Mouse (Mus musculus): Measurements from ENCODE around the gene Mgrn1. TPM values are rescaled to one million over a fixed set of nuclear protein-coding genes. Genes with fewer than 3 reads are reported as not detected.

Mgrn1 gene
- total and polyA plus RNA-seq, 2 experiments from 2014 or later = 117 to 221 TPM

GRCm38 (mm10) chr16:4880136-4880825 is 5.8 kb upstream of the Mgrn1 start, which contains the start of gene Ubald1:
Gene Ubald1 (minus strand): TSS chr16:4880315.
- H3K27me3 ChIP-seq (ENCODE audit: insufficient read depth, low read length) = no peaks in the 10 kb centered on the region
- under 1% methylated on average over 48 of the region's 48 CpGs for WGBS

GRCm38 (mm10) chr16:4881400-4882351 is 4.4 kb upstream of the Mgrn1 start:
- ATAC-seq (ENCODE audit: low FRiP score) (no peak), DNase-seq (ENCODE audit: low spot score) (no peak)
- peak overlapping the region; percentile 82 for H3K4me2 ChIP-seq (ENCODE audit: low read depth, low read length, poor library complexity, severe bottlenecking)
- peak overlapping the region; percentile 98 for H3K27ac ChIP-seq (ENCODE audit: low read depth, low read length)
- peak overlapping the region; percentile 55 for H3K4me3 ChIP-seq (ENCODE audit: low read depth, low read length)
- WGBS = 72% methylated on average over 10 of the region's 10 CpGs
- H3K4me1 ChIP-seq (ENCODE audit: insufficient read depth, low read length) = peaks cover 20% of the 10 kb centered on the region
- no peaks in the 10 kb centered on the region for H3K27me3 ChIP-seq (ENCODE audit: insufficient read depth, low read length)
- H3K9me3 ChIP-seq (ENCODE audit: low read length) = no peaks in the 10 kb centered on the region
- no peaks in the 10 kb centered on the region for H3K36me3 ChIP-seq (ENCODE audit: insufficient read depth, low read length)
- H3K9ac ChIP-seq (replicated peaks; ENCODE audit: low read length, poor library complexity, severe bottlenecking) = peak overlapping the region; percentile 93
- no peak for TF ChIP-seq CTCF (IDR thresholded peaks at IDR 0.05)

More at GRCm38 (mm10) chr16:4880136-4880825, 5.8 kb upstream of the Mgrn1 start, which contains the start of gene Ubald1:
- Histone ChIP-seq H3K9me3 (ENCODE audit: low read length) (no peaks in the 10 kb centered on the region), H3K4me1 (ENCODE audit: insufficient read depth, low read length) (peaks cover 20% of the 10 kb centered on the region), H3K4me3 (ENCODE audit: low read depth, low read length) (peak within 1 kb of the TSS; percentile 78), H3K27ac (ENCODE audit: low read depth, low read length) (peak within 1 kb of the TSS; percentile 98), H3K36me3 (ENCODE audit: insufficient read depth, low read length) (peaks cover 3% of the 10 kb centered on the region; the same call in 1 of the 2 replicates), H3K9ac (replicated peaks; ENCODE audit: low read length, poor library complexity, severe bottlenecking) (peak within 1 kb of the TSS; percentile 93), H3K4me2 (ENCODE audit: low read depth, low read length, poor library complexity, severe bottlenecking) (peak within 1 kb of the TSS; percentile 82)
- TF ChIP-seq CTCF (IDR thresholded peaks at IDR 0.05) = no peak
- ATAC-seq (ENCODE audit: low FRiP score) = peak; percentile 90
- peak; percentile 100 for DNase-seq (ENCODE audit: low spot score)

GRCm38 (mm10) chr16:4884930-4885329 is 1.1 kb upstream of the Mgrn1 start:
- no peak for TF ChIP-seq CTCF (IDR thresholded peaks at IDR 0.05)
- H3K4me1 ChIP-seq (ENCODE audit: insufficient read depth, low read length) = peaks cover 19% of the 10 kb centered on the region; the same call in 1 of the 2 replicates
- whole genome bisulfite sequencing = 92% methylated on average over 10 of the region's 10 CpGs
- no peak overlapping the region for H3K9ac ChIP-seq (replicated peaks; ENCODE audit: low read length, poor library complexity, severe bottlenecking)
- H3K27me3 ChIP-seq (ENCODE audit: insufficient read depth, low read length) = no peaks in the 10 kb centered on the region
- H3K27ac ChIP-seq (ENCODE audit: low read depth, low read length) = peak overlapping the region; percentile 92
- no peak for DNase-seq (ENCODE audit: low spot score)
- no peak for ATAC-seq (ENCODE audit: low FRiP score)
- no peak overlapping the region for H3K4me3 ChIP-seq (ENCODE audit: low read depth, low read length)
- H3K9me3 ChIP-seq (ENCODE audit: low read length) = no peaks in the 10 kb centered on the region
- no peaks in the 10 kb centered on the region for H3K36me3 ChIP-seq (ENCODE audit: insufficient read depth, low read length)
- H3K4me2 ChIP-seq (ENCODE audit: low read depth, low read length, poor library complexity, severe bottlenecking) = no peak overlapping the region

- TF ChIP-seq CTCF (IDR thresholded peaks at IDR 0.05) = no peak
- Histone ChIP-seq H3K4me1 (ENCODE audit: insufficient read depth, low read length) (peaks cover 16% of the 10 kb centered on the region; the same call in 1 of the 2 replicates), H3K9me3 (ENCODE audit: low read length) (no peaks in the 10 kb centered on the region), H3K9ac (replicated peaks; ENCODE audit: low read length, poor library complexity, severe bottlenecking) (peak overlapping the region; percentile 91), H3K36me3 (ENCODE audit: insufficient read depth, low read length) (no peaks in the 10 kb centered on the region), H3K27ac (ENCODE audit: low read depth, low read length) (peak overlapping the region; percentile 92), H3K27me3 (ENCODE audit: insufficient read depth, low read length) (no peaks in the 10 kb centered on the region), H3K4me3 (ENCODE audit: low read depth, low read length) (peak overlapping the region; percentile 80), H3K4me2 (ENCODE audit: low read depth, low read length, poor library complexity, severe bottlenecking) (peak overlapping the region; percentile 64)
- 0 out of 2 replicates have a peak, but pooled peaks have one; percentile 1 for ATAC-seq (ENCODE audit: low FRiP score)
- WGBS = 0% methylated on average over 8 of the region's 8 CpGs
- no peak for DNase-seq (ENCODE audit: low spot score)
Observed at GRCm38 (mm10) chr16:4886690-4887020, 606 bp downstream of the Mgrn1 start.

- Histone ChIP-seq H3K27ac (ENCODE audit: low read depth, low read length) (no peak overlapping the region), H3K9ac (replicated peaks; ENCODE audit: low read length, poor library complexity, severe bottlenecking) (no peak overlapping the region), H3K36me3 (ENCODE audit: insufficient read depth, low read length) (no peaks in the 10 kb centered on the region), H3K4me1 (ENCODE audit: insufficient read depth, low read length) (peaks cover 13% of the 10 kb centered on the region; the same call in 1 of the 2 replicates), H3K9me3 (ENCODE audit: low read length) (no peaks in the 10 kb centered on the region), H3K4me3 (ENCODE audit: low read depth, low read length) (no peak overlapping the region), H3K4me2 (ENCODE audit: low read depth, low read length, poor library complexity, severe bottlenecking) (no peak overlapping the region), H3K27me3 (ENCODE audit: insufficient read depth, low read length) (no peaks in the 10 kb centered on the region)
- ATAC-seq (ENCODE audit: low FRiP score) = no peak
- 77% methylated on average over 4 of the region's 4 CpGs for WGBS
- DNase-seq (ENCODE audit: low spot score) = no peak
- no peak for TF ChIP-seq CTCF (IDR thresholded peaks at IDR 0.05)
Observed at GRCm38 (mm10) chr16:4890201-4890709, 4.2 kb downstream of the Mgrn1 start.
